Mouse (Mus musculus): Measurements from ENCODE around the gene Gimap3.

Gimap3 gene

DNA sequence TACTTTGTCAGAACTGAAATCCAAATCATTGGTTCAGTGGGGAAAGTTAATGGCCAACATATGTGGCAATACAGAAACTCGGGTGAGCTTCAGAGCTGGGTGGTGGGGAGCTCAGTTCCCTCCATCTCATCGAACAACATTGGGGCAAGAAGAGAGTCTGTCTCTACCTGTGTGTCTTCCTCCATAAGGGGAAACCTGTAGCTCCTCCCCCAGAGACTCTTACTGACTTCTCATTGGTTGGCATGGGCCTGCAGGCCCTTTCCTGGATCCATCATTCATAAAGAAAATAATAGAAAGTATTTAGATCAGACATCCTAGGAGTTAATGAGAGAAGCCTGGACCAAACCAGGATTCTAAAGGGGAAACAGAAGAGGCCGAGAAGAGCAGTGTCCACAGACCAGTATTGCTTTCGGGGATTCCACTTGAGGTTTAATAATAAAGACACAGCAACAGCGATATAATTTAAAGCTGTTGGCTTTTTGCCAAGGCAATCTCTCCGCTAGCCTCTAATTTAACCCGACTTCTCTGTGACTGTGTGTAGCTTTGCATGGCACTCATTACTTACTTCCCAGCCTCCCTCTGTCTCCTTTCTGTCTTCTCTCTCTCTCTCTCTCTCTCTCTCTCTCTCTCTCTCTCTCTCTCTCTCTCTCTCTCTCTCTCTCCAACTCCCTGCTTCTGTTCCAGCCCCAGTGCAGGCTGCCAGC is 6.9 kb downstream of the Gimap3 start:
- ChIA-PET CTCF (interaction anchor here in 3 of 4 experiments (0.6 to 1.8 kb wide), 3 partner anchors 54 to 117 kb away, joined by 3 to 7 read pairs (median 7); partner anchors contain the start of gene Gimap8 (in 1 of the 3)), POLR2A (interaction anchor here in 1 of 4 experiments (0.6 to 0.8 kb wide), 2 partner anchors 10 to 170 kb away, joined by 4 to 6 read pairs; partner anchors contain the start of genes Gm44965 and Repin1)

DNA sequence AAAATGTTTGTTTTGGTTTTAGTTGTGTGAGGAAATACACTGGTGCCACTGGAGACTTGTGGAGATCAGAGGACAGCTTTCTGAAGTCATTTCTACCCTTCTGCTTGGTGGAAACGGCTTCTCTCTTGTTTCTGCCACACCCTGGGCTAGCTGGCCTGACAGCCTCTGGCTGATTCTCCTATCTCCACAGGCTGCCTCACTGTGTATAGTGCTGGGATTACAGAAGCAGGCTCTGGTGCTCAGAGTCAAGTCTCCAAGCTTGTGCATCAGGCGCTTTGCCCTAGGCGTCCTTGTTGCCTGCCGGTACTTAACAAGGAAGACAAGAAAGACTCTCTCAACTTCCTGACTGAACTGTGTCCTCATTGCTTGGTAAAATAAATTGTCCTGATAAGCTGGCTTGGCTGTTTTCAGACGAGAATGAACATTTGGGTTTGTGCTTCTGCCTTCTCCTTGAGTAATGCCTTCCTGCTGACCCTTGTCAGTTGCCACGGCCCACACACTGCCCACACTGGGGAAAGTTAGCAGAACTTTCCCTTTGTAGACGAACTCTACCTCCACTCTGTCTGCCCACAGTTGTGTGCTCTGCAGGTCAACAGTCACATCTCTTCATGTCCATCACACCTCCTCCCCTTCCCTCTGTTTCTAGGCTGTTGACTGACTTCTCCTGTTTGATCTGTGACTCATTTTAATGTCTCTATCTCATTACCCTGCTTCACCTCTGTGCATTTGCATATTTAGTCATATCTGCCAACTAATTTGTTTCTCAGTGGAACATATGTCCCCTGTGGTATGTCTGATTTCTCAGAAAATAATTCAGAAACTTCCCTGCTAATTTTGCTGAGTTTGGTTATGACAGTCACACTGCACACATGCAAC is 23.3 kb downstream of the Gimap3 start:
- CTCF ChIA-PET: interaction anchor here (0.6 to 2.3 kb wide), 11 partner anchors 10 to 645 kb away, joined by 3 to 10 read pairs (median 4); partner anchors contain the start of gene Gimap3 (in 1 of the 4)
- POLR2A ChIA-PET: no interaction called here

DNA sequence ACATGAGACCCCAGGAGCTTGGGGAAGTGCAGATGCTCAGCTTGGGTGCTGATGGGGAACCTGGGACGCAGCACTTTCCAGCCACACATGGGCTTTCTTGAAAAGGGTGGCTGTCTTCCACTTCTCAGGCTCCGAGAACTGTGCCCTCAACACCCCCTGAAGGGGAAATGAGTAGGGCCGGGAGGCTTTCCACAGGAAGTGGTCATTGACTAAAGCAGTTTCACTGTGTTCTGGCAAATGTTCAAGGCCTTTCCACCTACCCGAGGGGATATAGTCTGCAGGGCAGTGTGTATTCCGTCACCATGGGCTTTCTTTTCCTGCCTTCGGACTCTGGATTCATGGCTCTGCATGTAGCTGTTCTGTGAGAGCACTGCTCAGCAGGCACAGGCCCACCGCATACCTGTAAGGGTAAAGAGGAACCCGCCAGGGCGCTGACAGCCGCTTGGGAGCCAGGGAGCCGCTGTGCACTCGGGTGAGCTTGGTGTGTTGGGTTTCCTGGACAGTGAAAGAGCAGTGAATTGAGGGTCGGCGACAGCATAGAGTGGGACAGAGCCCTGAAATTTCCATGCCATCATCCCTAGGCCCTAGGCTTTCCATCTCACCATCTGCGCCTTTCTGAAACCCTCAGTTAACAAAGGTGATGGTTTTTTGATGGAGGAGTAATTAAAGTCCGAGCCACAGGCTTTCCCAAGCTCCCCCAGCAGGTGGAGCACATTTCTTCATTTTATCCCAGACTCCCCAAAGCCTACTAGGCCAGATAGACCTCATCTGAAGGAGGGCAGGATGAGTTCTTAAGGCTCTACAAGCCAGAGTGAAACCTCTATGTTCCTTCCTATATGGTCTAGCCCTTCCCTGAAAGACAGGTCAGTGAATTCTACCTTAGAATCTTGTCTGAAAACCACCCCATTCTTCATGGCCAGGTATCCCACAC is 24.4 kb downstream of the Gimap3 start, which contains the start of gene Gimap5:
Gene Gimap5, plus strand, starts transcription at position 239 of the 931 bp plus-strand sequence.
- CTCF ChIA-PET: interaction anchor here (0.6 to 2.3 kb wide), 14 partner anchors 9 to 1304 kb away, joined by 3 to 10 read pairs (median 4); partner anchors contain the start of gene Gimap3 (in 1 of the 4)
- POLR2A ChIA-PET: interaction anchor here in 1 of 4 experiments (0.5 to 1.0 kb wide), 3 partner anchors 71 to 1424 kb away, joined by 4 to 6 read pairs (median 4); no protein-coding TSS in a partner anchor

DNA sequence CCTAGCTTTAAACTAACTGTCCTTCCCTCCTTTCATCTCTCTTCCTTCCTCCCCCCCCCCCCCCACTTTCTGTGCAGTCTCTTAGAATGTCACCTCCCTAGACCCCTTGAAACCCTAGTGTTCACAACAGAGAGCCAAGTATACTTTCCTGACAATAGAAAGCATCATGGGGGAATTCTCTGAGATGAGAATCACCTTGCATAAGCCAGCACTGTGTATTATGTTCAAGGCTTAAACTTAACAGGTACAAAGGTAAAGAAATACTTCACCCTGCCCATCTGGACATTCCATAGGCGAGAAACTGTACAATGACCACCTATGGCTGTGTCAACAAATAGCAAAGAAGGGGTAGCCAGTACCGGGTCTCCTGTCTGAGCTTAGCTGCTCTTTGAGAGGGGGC is 25.2 kb downstream of the Gimap3 start:
- ChIA-PET POLR2A (interaction anchor here in 2 of 4 experiments (0.7 to 1.0 kb wide), 4 partner anchors 17 to 164 kb away, joined by 3 to 4 read pairs (median 4); no protein-coding TSS in a partner anchor), CTCF (interaction anchor here (0.6 to 2.3 kb wide), 6 partner anchors 15 to 1304 kb away, joined by 3 to 10 read pairs (median 4); no protein-coding TSS in a partner anchor)

DNA sequence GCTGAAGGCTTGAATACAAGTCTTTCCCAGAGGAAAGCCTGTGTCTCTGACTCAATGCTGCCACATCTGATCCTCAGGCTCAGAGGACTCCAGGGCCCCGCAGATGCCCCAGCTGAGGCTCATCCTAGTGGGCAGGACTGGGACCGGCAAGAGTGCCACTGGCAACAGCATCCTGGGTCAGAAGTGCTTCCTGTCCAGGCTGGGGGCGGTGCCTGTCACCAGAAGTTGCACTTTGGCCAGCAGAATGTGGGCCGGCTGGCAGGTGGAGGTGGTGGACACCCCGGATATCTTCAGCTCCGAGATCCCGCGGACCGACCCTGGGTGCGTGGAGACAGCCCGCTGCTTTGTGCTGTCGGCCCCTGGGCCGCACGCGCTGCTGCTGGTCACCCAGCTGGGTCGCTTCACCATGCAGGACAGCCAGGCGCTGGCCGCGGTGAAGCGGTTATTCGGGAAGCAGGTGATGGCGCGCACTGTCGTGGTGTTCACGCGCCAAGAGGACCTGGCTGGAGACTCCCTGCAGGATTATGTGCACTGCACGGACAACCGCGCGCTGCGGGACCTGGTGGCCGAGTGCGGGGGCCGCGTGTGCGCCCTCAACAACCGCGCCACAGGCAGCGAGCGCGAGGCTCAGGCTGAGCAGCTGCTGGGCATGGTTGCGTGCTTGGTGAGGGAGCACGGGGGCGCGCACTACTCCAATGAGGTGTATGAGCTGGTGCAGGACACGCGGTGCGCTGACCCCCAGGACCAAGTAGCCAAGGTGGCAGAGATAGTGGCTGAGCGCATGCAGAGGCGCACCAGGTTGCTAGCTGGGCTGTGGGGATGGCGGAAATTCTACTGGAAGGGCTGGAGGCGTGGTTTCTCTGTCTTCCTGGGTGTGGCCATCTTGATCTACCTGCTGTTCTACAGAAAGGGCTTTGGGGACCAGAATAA is 28.0 kb downstream of the Gimap3 start:
- ChIA-PET POLR2A (interaction anchor here in 2 of 4 experiments (0.6 to 1.4 kb wide), 7 partner anchors 16 to 468 kb away, joined by 3 read pairs; partner anchors contain the start of gene Gimap3 (in 1 of the 2)), CTCF (interaction anchor here in 3 of 4 experiments (0.5 to 1.7 kb wide), 9 partner anchors 9 to 715 kb away, joined by 3 to 6 read pairs (median 4); partner anchors contain the start of genes Gimap3 (in 1 of the 3) and Gimap8 (in 1 of the 3))

DNA sequence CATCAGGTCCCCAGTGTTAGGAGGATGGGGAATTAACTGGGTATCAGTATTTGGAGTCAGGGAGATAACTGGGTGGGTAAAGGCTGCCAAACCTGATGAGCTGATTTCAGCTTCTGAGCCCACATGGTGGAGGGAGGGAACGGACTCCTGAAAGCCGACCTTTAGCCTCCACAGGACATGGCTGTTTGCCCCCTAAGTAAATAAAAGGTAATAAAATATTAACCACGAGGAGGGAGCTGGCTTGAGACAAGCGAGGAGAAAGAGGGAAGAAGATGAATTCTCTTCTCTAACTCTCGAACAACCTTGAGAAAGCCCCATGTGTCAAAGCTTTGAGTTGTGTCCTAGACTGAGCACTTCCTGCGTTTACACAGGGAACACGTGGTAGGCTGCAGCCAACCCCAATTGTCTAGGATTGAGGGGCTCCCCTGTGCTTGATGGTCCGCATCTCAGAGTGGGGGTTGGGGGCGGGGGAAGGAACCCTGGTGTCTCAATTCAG is 28.9 kb downstream of the Gimap3 start:
- POLR2A ChIA-PET: interaction anchor here in 2 of 4 experiments (0.9 to 1.4 kb wide), 5 partner anchors 9 to 29 kb away, joined by 3 to 4 read pairs (median 3); partner anchors contain the start of gene Gimap3 (in 1 of the 2)
- CTCF ChIA-PET: interaction anchor here (0.5 to 1.7 kb wide), 8 partner anchors 9 to 195 kb away, joined by 3 to 6 read pairs (median 4); partner anchors contain the start of genes Gimap3 (in 1 of the 4) and Gimap8 (in 1 of the 4)

DNA sequence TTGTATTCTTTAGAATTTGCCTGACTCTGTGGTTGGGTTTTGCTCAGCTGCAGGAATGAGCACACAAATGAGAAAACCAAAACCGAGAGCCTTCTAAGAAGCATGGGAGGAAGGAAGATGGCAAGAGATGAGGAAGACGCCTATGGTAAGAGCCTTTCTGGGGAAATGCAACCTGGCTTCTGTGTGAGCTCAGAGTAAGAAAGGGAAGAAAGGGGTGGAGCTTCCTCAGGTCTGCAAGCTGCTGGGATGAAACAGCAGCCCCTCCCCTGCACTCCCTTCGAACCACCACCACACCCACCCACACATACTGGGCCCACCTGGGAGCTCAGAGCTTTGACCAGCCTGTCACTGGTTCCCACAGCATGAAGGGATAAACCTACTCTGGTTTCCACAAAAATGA is 29.4 kb downstream of the Gimap3 start:
- CTCF ChIA-PET: interaction anchor here (0.5 to 1.7 kb wide), 7 partner anchors 9 to 300 kb away, joined by 3 to 6 read pairs (median 5); partner anchors contain the start of gene Gimap8 (in 1 of the 4)

DNA sequence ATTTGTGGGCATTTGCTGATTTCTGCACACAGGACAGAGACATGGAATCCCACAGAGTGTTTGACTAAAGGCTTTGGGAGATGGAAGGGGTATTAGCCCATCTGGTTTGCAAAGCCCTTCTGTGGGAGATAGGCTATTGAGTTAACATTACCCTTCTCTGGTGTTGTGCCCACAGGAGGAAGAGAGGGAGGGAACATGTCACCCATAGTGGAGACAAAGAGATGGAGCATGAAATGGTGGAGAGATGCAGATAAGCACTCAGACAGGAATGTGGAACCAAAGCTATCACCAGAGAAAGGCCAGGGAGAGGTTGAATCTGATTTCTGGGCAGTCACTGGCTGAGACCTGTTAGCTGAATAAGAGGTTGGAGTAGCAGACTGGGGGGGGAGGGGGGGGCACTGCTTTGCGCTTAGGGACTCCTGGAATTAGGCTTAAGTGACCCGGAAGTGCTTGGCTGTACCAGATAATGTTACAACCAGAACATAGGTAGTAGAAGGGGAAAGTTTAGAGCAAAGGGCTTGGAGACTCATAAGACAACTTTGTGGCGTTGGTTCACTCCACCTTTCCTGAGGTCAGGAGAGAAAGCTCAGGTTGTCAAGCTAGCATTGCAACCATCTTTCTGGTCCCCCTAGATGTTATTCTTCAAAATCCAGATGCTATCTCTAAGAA is 30.0 kb downstream of the Gimap3 start:
- ChIA-PET POLR2A (interaction anchor here in 3 of 4 experiments (0.6 to 1.4 kb wide), 6 partner anchors 8 to 627 kb away, joined by 3 to 4 read pairs (median 3); partner anchors contain the start of gene Fam221a (in 1 of the 3)), CTCF (interaction anchor here (0.5 to 1.7 kb wide), 5 partner anchors 74 to 301 kb away, joined by 3 to 8 read pairs (median 5); partner anchors contain the start of gene Gimap8 (in 1 of the 4))

More for the DNA sequence above, 29.4 kb downstream of the Gimap3 start:
- POLR2A ChIA-PET: interaction anchor here in 3 of 4 experiments (0.6 to 1.4 kb wide), 8 partner anchors 9 to 626 kb away, joined by 3 to 4 read pairs (median 3); partner anchors contain the start of genes Fam221a (in 1 of the 3) and Gimap3 (in 1 of the 3)

DNA sequence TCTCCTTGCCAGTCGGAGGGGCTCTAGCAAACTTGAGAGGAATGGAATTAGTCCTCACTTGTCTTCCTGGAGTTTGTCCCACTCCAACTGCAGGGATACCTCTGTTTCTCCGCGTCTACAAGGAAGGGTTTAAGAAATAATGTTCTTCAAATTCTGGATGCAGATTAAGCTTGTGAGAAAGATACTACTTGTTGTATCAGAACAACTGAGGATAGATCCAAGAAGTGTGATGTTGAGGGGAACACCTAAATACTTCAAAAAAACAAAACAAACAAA is 30.9 kb downstream of the Gimap3 start:
- ChIA-PET CTCF (interaction anchor here in 1 of 4 experiments (0.6 kb wide), 1 partner anchor 117 kb away, joined by 5 read pairs; no protein-coding TSS in a partner anchor), POLR2A (interaction anchor here in 1 of 4 experiments (0.6 kb wide), 1 partner anchor 121 kb away, joined by 3 read pairs; no protein-coding TSS in a partner anchor)

DNA sequence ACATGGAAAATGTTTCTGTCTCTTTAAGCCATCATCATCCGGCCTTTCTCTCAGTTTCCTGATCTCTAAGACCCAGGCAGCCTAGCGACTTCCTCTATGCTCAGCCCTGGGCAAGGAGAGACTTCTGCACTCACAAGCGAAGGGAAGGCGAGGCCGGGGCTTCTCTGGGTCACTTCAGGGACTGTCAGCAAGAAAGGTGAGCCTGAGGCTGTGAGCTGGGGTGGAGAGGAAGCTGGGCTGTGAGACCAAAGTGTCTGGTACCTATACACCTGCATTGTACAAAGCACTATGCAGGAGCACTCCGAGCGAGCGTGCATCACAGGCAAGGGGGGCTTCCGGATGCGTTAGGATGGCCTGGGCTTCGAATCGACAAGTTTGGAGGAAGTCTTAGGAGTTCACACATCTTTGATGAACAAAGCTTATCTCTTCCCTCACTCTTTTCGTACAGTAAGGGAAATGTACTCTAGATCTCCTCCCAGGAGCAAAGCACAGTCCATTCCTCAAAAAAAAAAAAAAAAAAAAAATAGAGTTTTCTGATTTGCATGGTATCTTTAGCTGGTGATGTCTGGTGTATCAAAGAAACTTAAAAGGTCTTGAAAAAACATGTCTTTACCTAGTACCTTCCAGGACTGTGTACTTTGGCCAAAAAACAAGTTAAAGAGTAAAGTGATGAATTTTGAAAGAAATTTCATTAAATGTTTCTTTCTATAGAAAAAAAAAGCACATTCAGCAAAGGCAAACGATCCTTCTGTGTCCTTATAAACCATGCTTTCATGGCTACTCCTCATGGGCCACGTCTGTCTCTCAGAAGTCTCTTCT is 31.5 kb downstream of the Gimap3 start, which contains the start of gene Gimap1:
Gene Gimap1, plus strand, starts transcription at position 94 of the 819 bp plus-strand sequence.
- CTCF ChIA-PET: interaction anchor here in 1 of 4 experiments (0.6 kb wide), 2 partner anchors 117 to 184 kb away, joined by 5 to 15 read pairs; no protein-coding TSS in a partner anchor
- POLR2A ChIA-PET: interaction anchor here in 1 of 4 experiments (0.6 kb wide), 1 partner anchor 121 kb away, joined by 3 read pairs; no protein-coding TSS in a partner anchor

DNA sequence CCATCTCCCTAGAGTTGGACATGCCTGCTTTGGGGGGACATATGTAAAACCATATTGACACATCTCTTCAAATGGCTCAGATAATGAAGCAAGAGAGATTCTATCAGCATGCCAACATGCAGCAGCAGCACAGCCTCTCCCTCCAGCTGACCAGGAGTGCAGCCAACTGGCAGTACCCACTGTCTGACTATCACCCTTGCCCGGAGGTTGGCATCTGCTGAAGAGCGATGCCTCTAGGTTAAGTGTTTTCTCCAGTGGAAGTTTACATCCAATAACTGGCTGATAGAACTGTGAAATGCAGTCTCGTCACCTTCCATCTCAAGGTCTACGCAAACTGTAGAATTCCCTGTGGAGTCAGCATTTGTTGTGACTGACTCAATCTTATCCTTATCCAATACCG is 33.0 kb downstream of the Gimap3 start:
- ChIA-PET POLR2A (no interaction called here), CTCF (interaction anchor here in 1 of 4 experiments (1.1 kb wide), 1 partner anchor 9 kb away, joined by 3 read pairs; the partner anchor contains the start of gene Gimap5)

DNA sequence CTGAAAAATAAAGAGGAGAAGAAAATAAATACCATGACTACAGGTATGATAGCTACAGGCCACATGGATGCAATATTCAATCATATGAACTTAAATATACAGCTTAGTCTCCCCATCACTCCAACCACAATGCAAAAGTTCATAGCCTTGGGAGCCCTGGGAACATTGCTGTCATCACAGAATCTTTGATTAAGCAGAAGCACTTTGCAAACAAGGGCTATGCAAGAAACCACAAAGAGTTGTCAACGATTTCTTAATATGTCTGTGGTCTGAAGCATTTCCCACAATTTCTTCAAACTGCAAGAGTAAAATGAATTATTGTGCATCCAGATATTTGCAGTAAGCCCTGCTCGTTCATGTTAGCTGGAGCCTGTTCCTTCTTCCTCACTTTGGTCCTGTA is 33.6 kb downstream of the Gimap3 start:
- ChIA-PET POLR2A (no interaction called here), CTCF (interaction anchor here in 3 of 4 experiments (0.5 to 1.7 kb wide), 3 partner anchors 9 to 190 kb away, joined by 3 to 5 read pairs (median 3); partner anchors contain the start of genes Gimap3 (in 1 of the 3) and Gimap5 (in 1 of the 3))

DNA sequence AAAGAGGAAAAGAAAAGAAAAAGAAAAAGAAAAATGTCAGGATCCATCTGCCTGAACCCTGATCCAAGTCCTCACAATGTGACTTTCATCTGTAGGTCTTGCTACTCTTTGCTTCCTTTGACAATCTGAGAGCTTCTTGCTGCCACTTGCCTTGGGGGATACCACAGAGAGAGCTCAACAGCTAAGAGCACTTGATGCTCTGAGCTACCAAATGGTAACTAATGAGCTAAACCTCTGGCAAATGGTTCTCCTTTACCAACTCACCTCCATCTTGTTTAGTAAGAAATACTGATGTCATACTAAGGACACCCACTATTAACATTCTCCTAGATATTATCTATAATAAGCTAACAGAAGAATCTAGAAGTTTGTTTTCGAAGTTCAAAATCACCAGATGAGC is 37.0 kb downstream of the Gimap3 start:
- CTCF ChIA-PET: interaction anchor here in 3 of 4 experiments (0.9 to 2.9 kb wide), 3 partner anchors 13 to 81 kb away, joined by 3 to 10 read pairs (median 4); partner anchors contain the start of gene Gimap5 (in 1 of the 3)
- POLR2A ChIA-PET: no interaction called here

DNA sequence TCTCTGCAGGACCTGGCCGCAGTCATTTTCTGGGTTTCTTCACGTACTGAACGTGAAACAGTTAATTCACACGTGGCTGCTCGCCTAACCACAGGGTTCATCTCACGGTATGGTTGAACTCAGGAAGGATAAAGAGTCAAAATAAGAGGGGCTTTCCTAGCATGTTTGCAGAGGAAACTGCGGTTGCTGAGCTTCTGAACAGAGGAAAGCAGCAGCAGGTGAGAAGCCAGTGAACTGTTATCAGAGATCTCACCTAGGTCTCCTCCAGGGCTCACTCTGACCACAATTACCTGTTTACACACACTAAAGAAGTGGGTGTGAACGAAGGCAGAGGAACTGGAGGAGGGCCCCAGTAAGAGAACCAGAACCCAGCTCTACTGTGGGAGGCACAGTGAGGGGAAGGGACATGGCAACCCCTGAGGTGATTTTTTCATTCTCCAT is 37.8 kb downstream of the Gimap3 start:
- ChIA-PET CTCF (interaction anchor here in 1 of 4 experiments (1.3 to 2.9 kb wide), 2 partner anchors 9 to 14 kb away, joined by 3 to 10 read pairs; partner anchors contain the start of gene Gimap5), POLR2A (interaction anchor here in 1 of 4 experiments (1.3 kb wide), 1 partner anchor 8 kb away, joined by 4 read pairs; no protein-coding TSS in a partner anchor)

All from embryonic stem cell, embryonic (primary cell).